Mouse (Mus musculus) spleen, adult 2 months (tissue): Measurements from ENCODE around the gene Irf2.

Experiments used
- CTCF ChIP-seq: fragments of 200-500 bp; IDR thresholded peaks from 2 replicates; pipeline ENCODE4 v1.5.1; 2011; ENCODE audit warnings: mild to moderate bottlenecking, inconsistent platforms; ENCODE audit not compliant: insufficient read depth, insufficient read length, insufficient replicate concordance; ENCODE audit errors: extremely low read depth
- POLR2A ChIP-seq: fragments of 200-500 bp; IDR thresholded peaks from 2 replicates; pipeline ENCODE4 v1.6.1; 2011; ENCODE audit warnings: low read depth, low read length, inconsistent platforms

DNA sequence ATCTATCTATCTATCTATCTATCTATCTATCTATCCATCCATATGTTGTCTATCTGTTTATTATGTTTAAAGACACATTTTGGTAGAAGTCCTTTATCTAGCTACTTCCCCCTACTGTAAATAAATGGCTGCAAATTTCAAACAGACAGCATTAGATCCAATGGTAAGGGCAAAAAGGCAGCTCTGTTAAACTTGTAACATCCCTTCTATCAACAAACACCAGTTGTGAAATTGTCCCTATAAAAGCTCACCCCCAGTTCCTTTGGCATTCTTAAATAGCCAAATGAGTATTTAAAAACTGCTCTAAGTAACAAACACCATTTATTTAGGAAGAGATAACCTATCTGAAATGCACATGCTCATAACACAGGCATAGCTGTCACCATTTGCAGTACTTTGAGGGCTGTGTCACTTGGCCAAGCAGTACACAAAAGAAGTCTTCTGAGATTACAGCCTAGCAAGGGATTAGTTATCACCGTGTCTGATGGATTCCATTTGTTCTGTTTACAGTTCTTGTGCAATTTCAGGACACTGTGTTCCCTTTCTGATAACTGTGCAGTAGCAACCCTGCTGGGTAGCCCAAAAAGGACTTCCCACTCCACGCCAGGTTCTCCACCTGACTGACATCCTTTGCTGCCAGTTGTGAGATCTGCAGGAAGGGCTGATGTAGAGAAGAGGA is 136.2 kb downstream of the Irf2 start:
- no peak for TF ChIP-seq CTCF
- TF ChIP-seq POLR2A: no peak
